In genomic region chr11:22588546-22588945, GRCm38 (mm10) we compare ENCODE assay signal across 8 mouse cellular contexts.
DNase-seq lines count a peak whose midpoint lies in the region; ATAC-seq and TF ChIP-seq lines count a peak whose summit lies in the region.

No protein-coding gene starts in this region.

- H3K36me3 ChIP-seq in kidney, adult 2 months (ENCODE audit: control insufficient read depth, insufficient read depth, low read length): no peaks in the 10 kb centered on the region
- no peaks in the 10 kb centered on the region for H3K36me3 ChIP-seq in kidney, embryonic 14.5 days (ENCODE audit: control insufficient read depth, insufficient read depth, low read length)
- H3K36me3 ChIP-seq in embryonic facial prominence, embryonic 15.5 days: no peaks in the 10 kb centered on the region
- H3K36me3 ChIP-seq in hindbrain, embryonic 12.5 days: no peaks in the 10 kb centered on the region
- no peaks in the 10 kb centered on the region for H3K36me3 ChIP-seq in midbrain, embryonic 14.5 days (ENCODE audit: control insufficient read depth, insufficient read depth, low read length)

- DNase-seq in kidney, adult 2 months: peak; percentile 23
- DNase-seq in midbrain, embryonic 14.5 days: peak; percentile 27
- DNase-seq in adrenal gland, adult 8-10 months: no peak
- no peak for DNase-seq in left cerebral cortex, adult 11 months (ENCODE audit: low spot score)
- DNase-seq in left cerebral cortex, adult 9 months (ENCODE audit: low spot score in 2 of 2): no peak

- peaks cover 9% of the 10 kb centered on the region for H3K4me1 ChIP-seq in kidney, adult 2 months (ENCODE audit: control insufficient read depth, insufficient read depth, low read length)
- peaks cover 12% of the 10 kb centered on the region; the same call in 1 of the 2 replicates for H3K4me1 ChIP-seq in kidney, embryonic 14.5 days (ENCODE audit: control insufficient read depth, insufficient read depth, low read length)
- H3K4me1 ChIP-seq in embryonic facial prominence, embryonic 15.5 days: peaks cover 31% of the 10 kb centered on the region
- H3K4me1 ChIP-seq in hindbrain, embryonic 12.5 days: peaks cover 33% of the 10 kb centered on the region
- H3K4me1 ChIP-seq in midbrain, embryonic 14.5 days (ENCODE audit: control insufficient read depth, insufficient read depth, low read length): peaks cover 14% of the 10 kb centered on the region

- TF ChIP-seq CTCF in kidney, adult 2 months (conservative IDR thresholded peaks at IDR 0.05; ENCODE audit: insufficient read depth, insufficient read length, low read depth, low read length): no peak

- no peak overlapping the region for H3K4me2 ChIP-seq in kidney, embryonic 14.5 days (replicated peaks; ENCODE audit: low read depth, low read length)
- no peak overlapping the region for H3K4me2 ChIP-seq in embryonic facial prominence, embryonic 15.5 days (replicated peaks)
- no peak overlapping the region for H3K4me2 ChIP-seq in hindbrain, embryonic 12.5 days (replicated peaks)
- H3K4me2 ChIP-seq in midbrain, embryonic 14.5 days (ENCODE audit: low read length): no peak overlapping the region

- no peak overlapping the region for H3K4me3 ChIP-seq in kidney, adult 2 months (ENCODE audit: insufficient read depth, low read depth, low read length)
- H3K4me3 ChIP-seq in kidney, embryonic 14.5 days (ENCODE audit: low read length): no peak overlapping the region
- no peak overlapping the region for H3K4me3 ChIP-seq in embryonic facial prominence, embryonic 15.5 days (replicated peaks)
- H3K4me3 ChIP-seq in hindbrain, embryonic 12.5 days: no peak overlapping the region
- no peak overlapping the region for H3K4me3 ChIP-seq in midbrain, embryonic 14.5 days (replicated peaks; ENCODE audit: low read depth, low read length)

- no peak for ATAC-seq in kidney, embryonic 14.5 days (ENCODE audit: low FRiP score, low TSS enrichment)
- peak; percentile 60; the same call in 1 of the 2 replicates for ATAC-seq in embryonic facial prominence, embryonic 15.5 days (ENCODE audit: insufficient number of reproducible peaks, low FRiP score, low TSS enrichment, low read depth)
- ATAC-seq in hindbrain, embryonic 12.5 days (ENCODE audit: low FRiP score): no peak
- ATAC-seq in midbrain, embryonic 14.5 days (ENCODE audit: low FRiP score, low TSS enrichment): no peak

- no peaks in the 10 kb centered on the region for H3K27me3 ChIP-seq in kidney, adult 2 months (replicated peaks; ENCODE audit: control insufficient read depth, insufficient read depth, low read length)
- no peaks in the 10 kb centered on the region for H3K27me3 ChIP-seq in kidney, embryonic 14.5 days (ENCODE audit: control insufficient read depth, insufficient read depth, low read length)
- no peaks in the 10 kb centered on the region for H3K27me3 ChIP-seq in embryonic facial prominence, embryonic 15.5 days
- no peaks in the 10 kb centered on the region for H3K27me3 ChIP-seq in hindbrain, embryonic 12.5 days
- H3K27me3 ChIP-seq in midbrain, embryonic 14.5 days (ENCODE audit: control insufficient read depth, insufficient read depth, low read length): no peaks in the 10 kb centered on the region

- no peak overlapping the region for H3K9ac ChIP-seq in kidney, embryonic 14.5 days (ENCODE audit: low read depth, low read length)
- H3K9ac ChIP-seq in embryonic facial prominence, embryonic 15.5 days: no peak overlapping the region
- H3K9ac ChIP-seq in hindbrain, embryonic 12.5 days: no peak overlapping the region
- H3K9ac ChIP-seq in midbrain, embryonic 14.5 days (replicated peaks; ENCODE audit: low read length): no peak overlapping the region

- H3K9me3 ChIP-seq in kidney, embryonic 14.5 days (ENCODE audit: control insufficient read depth, low read length): no peaks in the 10 kb centered on the region
- H3K9me3 ChIP-seq in embryonic facial prominence, embryonic 15.5 days (replicated peaks): no peaks in the 10 kb centered on the region
- no peaks in the 10 kb centered on the region for H3K9me3 ChIP-seq in hindbrain, embryonic 12.5 days (replicated peaks)
- no peaks in the 10 kb centered on the region for H3K9me3 ChIP-seq in midbrain, embryonic 14.5 days (ENCODE audit: control insufficient read depth, low read length)

- TF ChIP-seq POLR2A in kidney, adult 2 months (IDR thresholded peaks at IDR 0.05; ENCODE audit: low read depth, low read length): no peak

- no peak overlapping the region for H3K27ac ChIP-seq in kidney, adult 2 months (ENCODE audit: insufficient read depth, low read depth, low read length)
- no peak overlapping the region for H3K27ac ChIP-seq in kidney, embryonic 14.5 days (ENCODE audit: low read depth, low read length)
- peak overlapping the region; percentile 58 for H3K27ac ChIP-seq in embryonic facial prominence, embryonic 15.5 days (replicated peaks)
- peak overlapping the region; percentile 18; the same call in 1 of the 2 replicates for H3K27ac ChIP-seq in hindbrain, embryonic 12.5 days
- no peak overlapping the region for H3K27ac ChIP-seq in midbrain, embryonic 14.5 days (replicated peaks; ENCODE audit: low read depth, low read length)

- WGBS in kidney, adult 2 months: 51% methylated on average over 2 of the region's 2 CpGs
- WGBS in kidney, embryonic 14.5 days: 71% methylated on average over 2 of the region's 2 CpGs
- WGBS in embryonic facial prominence, embryonic 15.5 days: 41% methylated on average over 2 of the region's 2 CpGs
- 36% methylated on average over 2 of the region's 2 CpGs for WGBS in hindbrain, embryonic 12.5 days
- 17% methylated on average over 2 of the region's 2 CpGs for WGBS in midbrain, embryonic 14.5 days

Comparison
In these comparisons a context has a peak if more than half of its experiments do, and no peak if none do; other contexts are left out.
1. DNase-seq: peak in kidney, adult 2 months (single experiment) and midbrain, embryonic 14.5 days (single experiment); none in adrenal gland, adult 8-10 months (single experiment), left cerebral cortex, adult 11 months (single experiment) and left cerebral cortex, adult 9 months (0 of 2).
2. H3K27ac ChIP-seq: peak in embryonic facial prominence, embryonic 15.5 days (single experiment) and hindbrain, embryonic 12.5 days (single experiment); none in kidney, adult 2 months (single experiment), kidney, embryonic 14.5 days (single experiment) and midbrain, embryonic 14.5 days (single experiment).